Mouse (Mus musculus) ES-Bruce4 (cell line): ENCODE data around the gene March6. TPM values are rescaled to one million over a fixed set of nuclear protein-coding genes. Genes with fewer than 3 reads are reported as not detected.
A peak's percentile ranks its signal among the peaks of the same experiment; 100 is the strongest.

Experiments
- H3K27ac ChIP-seq: 2 replicates; pipeline ENCODE4 v1.5.1; 2012; ENCODE audit warnings: low read length, inconsistent platforms; ENCODE audit not compliant: insufficient read depth
- H3K27me3 ChIP-seq: 2 replicates; pipeline ENCODE4 v1.6.1; 2012; ENCODE audit warnings: mild to moderate bottlenecking, low read length, inconsistent platforms; ENCODE audit not compliant: control insufficient read depth, poor library complexity, insufficient read depth, severe bottlenecking
- H3K36me3 ChIP-seq: 2 replicates; pipeline ENCODE4 v1.6.1; 2012; ENCODE audit warnings: inconsistent platforms, mild to moderate bottlenecking, low read length, moderate library complexity; ENCODE audit not compliant: control insufficient read depth, poor library complexity, insufficient read depth, severe bottlenecking
- H3K4me1 ChIP-seq: one replicate; pipeline ENCODE4 v1.8.1; 2011; ENCODE audit warnings: low read length; ENCODE audit not compliant: control insufficient read depth, insufficient read depth
- H3K4me3 ChIP-seq: 2 replicates; pipeline ENCODE4 v1.5.1; 2011; ENCODE audit warnings: low read depth, mild to moderate bottlenecking, low read length
- H3K9ac ChIP-seq: 2 replicates; pipeline ENCODE4 v1.6.1; 2012; ENCODE audit warnings: low read depth, mild to moderate bottlenecking, inconsistent platforms; ENCODE audit not compliant: poor library complexity, severe bottlenecking
- H3K9me3 ChIP-seq: replicated peaks from 2 replicates; pipeline ENCODE4 v1.6.1; 2012; ENCODE audit warnings: mild to moderate bottlenecking, low read length, inconsistent platforms; ENCODE audit not compliant: control insufficient read depth, poor library complexity, insufficient read depth, severe bottlenecking
- CTCF ChIP-seq: IDR thresholded peaks from one replicate; pipeline ENCODE4 v1.8.1; 2011; ENCODE audit warnings: low read depth, low read length
- EP300 ChIP-seq: IDR thresholded peaks from 2 replicates; pipeline ENCODE4 v1.6.1; 2011; ENCODE audit warnings: low read depth, low read length; ENCODE audit not compliant: insufficient read depth
- POLR2A ChIP-seq: IDR thresholded peaks from one replicate; pipeline ENCODE4 v1.8.1; 2011; ENCODE audit warnings: low read length; ENCODE audit not compliant: insufficient read depth
- polyA plus RNA-seq: library from polyadenylated mRNA; stranded (reverse); fragments of >200 nt; gene quantifications from 2 replicates; pipeline ENCODE4 v1.2.4, GENCODE M21; 2011; ENCODE audit warnings: low read depth; ENCODE audit not compliant: missing spikeins, insufficient read depth, insufficient read length

The March6 gene
- polyA plus RNA-seq, 1 experiment = 54.0 TPM

- H3K9me3 ChIP-seq = no peaks in the 10 kb centered on the region
- no peak for TF ChIP-seq CTCF
- no peak for TF ChIP-seq POLR2A
- no peak for TF ChIP-seq EP300
- H3K9ac ChIP-seq = no peak overlapping the region
Measured at GRCm38 (mm10) chr15:31547421-31547820, 16.6 kb upstream of the March6 start.

GRCm38 (mm10) chr15:31546291-31546690, 15.4 kb upstream of the March6 start:
- no peak overlapping the region for H3K27ac ChIP-seq
- no peak overlapping the region for H3K9ac ChIP-seq
- TF ChIP-seq CTCF (no peak), EP300 (no peak), POLR2A (no peak)
- H3K9me3 ChIP-seq = no peaks in the 10 kb centered on the region
- H3K4me3 ChIP-seq = no peak overlapping the region
- no peaks in the 10 kb centered on the region for H3K36me3 ChIP-seq
- H3K27me3 ChIP-seq = no peaks in the 10 kb centered on the region
- H3K4me1 ChIP-seq = no peaks in the 10 kb centered on the region

More at GRCm38 (mm10) chr15:31547421-31547820, 16.6 kb upstream of the March6 start:
- no peaks in the 10 kb centered on the region for H3K36me3 ChIP-seq
- no peak overlapping the region for H3K27ac ChIP-seq
- H3K4me1 ChIP-seq = no peaks in the 10 kb centered on the region
- no peak overlapping the region for H3K4me3 ChIP-seq
- H3K27me3 ChIP-seq = no peaks in the 10 kb centered on the region

GRCm38 (mm10) chr15:31545058-31545457, 14.2 kb upstream of the March6 start:
- H3K27ac ChIP-seq = no peak overlapping the region
- H3K4me3 ChIP-seq = no peak overlapping the region
- no peaks in the 10 kb centered on the region for H3K4me1 ChIP-seq
- no peak for TF ChIP-seq CTCF
- no peak for TF ChIP-seq EP300
- no peak for TF ChIP-seq POLR2A
- H3K27me3 ChIP-seq = no peaks in the 10 kb centered on the region
- H3K36me3 ChIP-seq = no peaks in the 10 kb centered on the region
- no peak overlapping the region for H3K9ac ChIP-seq
- no peaks in the 10 kb centered on the region for H3K9me3 ChIP-seq

- no peak for TF ChIP-seq EP300
- TF ChIP-seq CTCF = no peak
- TF ChIP-seq POLR2A = no peak
- Histone ChIP-seq H3K27me3 (no peaks in the 10 kb centered on the region), H3K9me3 (no peaks in the 10 kb centered on the region), H3K27ac (no peak overlapping the region; the same call in 1 of the 2 replicates), H3K4me3 (no peak overlapping the region), H3K4me1 (no peaks in the 10 kb centered on the region), H3K9ac (no peak overlapping the region), H3K36me3 (no peaks in the 10 kb centered on the region)
Measured at GRCm38 (mm10) chr15:31543246-31543645, 12.4 kb upstream of the March6 start.

- Histone ChIP-seq H3K27ac (peak overlapping the region; percentile 93), H3K4me1 (no peaks in the 10 kb centered on the region), H3K4me3 (0 out of 2 replicates have a peak overlapping the region, but pooled peaks have one; percentile 18), H3K36me3 (no peaks in the 10 kb centered on the region), H3K9me3 (no peaks in the 10 kb centered on the region), H3K27me3 (no peaks in the 10 kb centered on the region), H3K9ac (0 out of 2 replicates have a peak overlapping the region, but pooled peaks have one; percentile 14)
- TF ChIP-seq POLR2A (no peak), CTCF (no peak), EP300 (peak; percentile 53; the same call in 1 of the 2 replicates)
Measured at GRCm38 (mm10) chr15:31542013-31542958, 11.4 kb upstream of the March6 start.

GRCm38 (mm10) chr15:31540513-31540802, 9.6 kb upstream of the March6 start:
- no peaks in the 10 kb centered on the region for H3K9me3 ChIP-seq
- TF ChIP-seq POLR2A (no peak), CTCF (no peak), EP300 (no peak)
- H3K36me3 ChIP-seq = no peaks in the 10 kb centered on the region
- peaks cover 3% of the 10 kb centered on the region for H3K4me1 ChIP-seq
- no peak overlapping the region for H3K27ac ChIP-seq
- H3K27me3 ChIP-seq = no peaks in the 10 kb centered on the region
- H3K9ac ChIP-seq = no peak overlapping the region
- H3K4me3 ChIP-seq = no peak overlapping the region
